Mouse (Mus musculus): Measurements from ENCODE around the gene Appl2. TPM values are rescaled to one million over a fixed set of nuclear protein-coding genes. Genes with fewer than 3 reads are reported as not detected.
A peak's percentile ranks its signal among the peaks of the same experiment; 100 is the strongest.

Appl2 gene
- polyA plus RNA-seq, 1 experiment from 2014 or later = 40.5 TPM

DNA sequence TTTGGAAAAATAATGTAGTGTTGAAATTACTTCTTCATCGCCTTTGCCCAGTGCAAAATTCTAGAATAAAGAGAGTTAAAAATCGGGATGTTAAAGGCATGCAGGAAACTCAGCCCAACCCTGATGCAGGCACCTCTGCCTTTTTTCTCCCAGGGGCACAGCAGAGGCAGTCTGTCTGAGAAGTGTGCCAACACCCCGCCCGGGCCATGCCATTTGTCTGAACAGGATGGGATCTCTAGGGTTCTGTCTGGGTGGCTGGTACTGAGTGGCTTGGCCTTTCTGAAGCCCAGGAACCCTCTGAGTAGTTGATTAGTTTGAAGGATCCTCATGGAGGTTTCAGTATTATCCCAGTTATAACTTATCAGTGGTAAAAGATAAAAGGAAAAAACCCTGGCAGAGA, 20.3 kb downstream of the Appl2 start:
- Histone ChIP-seq H3K27me3 (replicated peaks; ENCODE audit: insufficient read depth, low read length) (no peaks in the 10 kb centered on the region), H3K27ac (ENCODE audit: low read length) (no peak overlapping the region), H3K4me2 (replicated peaks; ENCODE audit: low read depth, low read length) (no peak overlapping the region), H3K9me3 (ENCODE audit: low read length) (no peaks in the 10 kb centered on the region), H3K9ac (replicated peaks; ENCODE audit: low read depth) (no peak overlapping the region), H3K4me3 (ENCODE audit: low read depth, low read length) (no peak overlapping the region), H3K4me1 (ENCODE audit: insufficient read depth, low read depth, low read length) (no peaks in the 10 kb centered on the region), H3K36me3 (ENCODE audit: insufficient read depth, low read length) (peaks cover 12% of the 10 kb centered on the region; the same call in 1 of the 2 replicates)
- no peak for TF ChIP-seq EP300 (IDR thresholded peaks at IDR 0.05)
- no peak for TF ChIP-seq CTCF (IDR thresholded peaks at IDR 0.05)
- WGBS = 81% methylated on average over 4 of the region's 4 CpGs
- ATAC-seq (no peak), DNase-seq (ENCODE audit: low spot score) (no peak)

DNA sequence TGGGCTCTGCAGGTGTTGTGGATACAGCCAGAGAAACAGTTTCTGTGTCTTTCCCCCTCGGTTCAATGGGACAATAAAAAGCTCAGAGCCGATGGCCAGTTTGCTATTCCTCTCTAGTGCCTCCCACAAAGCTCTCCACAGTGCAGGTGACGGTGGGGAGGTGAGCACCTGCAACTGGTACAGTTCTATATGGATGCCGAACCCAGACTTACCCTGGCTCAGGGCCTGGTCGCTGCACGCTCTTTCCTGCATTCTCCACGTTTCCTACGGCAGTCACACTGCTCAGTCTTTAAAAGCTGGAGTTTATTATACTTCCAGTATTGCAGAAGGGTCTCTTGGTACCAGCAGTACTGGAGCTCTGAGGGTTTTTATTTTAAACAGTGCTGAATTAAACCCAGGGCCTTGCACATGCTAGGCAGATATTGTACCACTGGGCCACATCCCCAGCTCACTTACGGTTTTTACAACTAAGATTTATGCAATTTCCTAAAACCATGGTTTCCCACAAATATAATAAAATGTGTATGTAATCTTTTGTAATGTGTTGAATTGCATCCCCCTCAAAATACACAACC, 21.3 kb downstream of the Appl2 start:
- DNase-seq (ENCODE audit: low spot score) (no peak), ATAC-seq (no peak)
- H3K9ac ChIP-seq (replicated peaks; ENCODE audit: low read depth) = no peak overlapping the region
- H3K4me3 ChIP-seq (ENCODE audit: low read depth, low read length) = no peak overlapping the region
- H3K4me2 ChIP-seq (replicated peaks; ENCODE audit: low read depth, low read length) = no peak overlapping the region
- H3K4me1 ChIP-seq (ENCODE audit: insufficient read depth, low read depth, low read length) = no peaks in the 10 kb centered on the region
- peaks cover 12% of the 10 kb centered on the region; the same call in 1 of the 2 replicates for H3K36me3 ChIP-seq (ENCODE audit: insufficient read depth, low read length)
- WGBS = 89% methylated on average over 9 of the region's 9 CpGs
- no peak overlapping the region for H3K27ac ChIP-seq (ENCODE audit: low read length)
- TF ChIP-seq EP300 (IDR thresholded peaks at IDR 0.05) (no peak), CTCF (IDR thresholded peaks at IDR 0.05) (no peak)
- no peaks in the 10 kb centered on the region for H3K27me3 ChIP-seq (replicated peaks; ENCODE audit: insufficient read depth, low read length)
- H3K9me3 ChIP-seq (ENCODE audit: low read length) = no peaks in the 10 kb centered on the region

DNA sequence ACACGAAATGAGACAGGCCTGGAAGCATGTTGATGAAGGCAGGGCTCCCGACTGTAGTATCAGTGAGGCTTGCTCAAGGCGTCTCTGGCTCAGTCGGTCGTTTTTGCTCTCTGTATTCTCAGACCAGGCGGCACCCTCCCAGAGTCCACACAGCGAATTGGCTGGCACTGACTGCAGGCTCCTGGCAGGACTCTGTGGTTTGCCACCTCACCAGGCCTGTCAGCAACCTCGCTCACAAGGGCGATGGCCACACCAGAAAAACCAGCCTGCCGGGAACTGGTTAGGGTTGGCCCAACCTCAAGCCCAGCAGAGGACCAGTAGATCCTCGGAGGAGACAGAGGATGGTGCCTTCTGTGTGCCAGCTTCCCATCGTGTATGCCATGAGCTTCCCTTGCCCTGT, 23.7 kb downstream of the Appl2 start:
- 0 out of 2 replicates have a peak, but pooled peaks have one; percentile 16 for ATAC-seq
- H3K9me3 ChIP-seq (ENCODE audit: low read length) = no peaks in the 10 kb centered on the region
- H3K9ac ChIP-seq (replicated peaks; ENCODE audit: low read depth) = no peak overlapping the region
- DNase-seq (ENCODE audit: low spot score) = no peak
- no peak overlapping the region for H3K4me2 ChIP-seq (replicated peaks; ENCODE audit: low read depth, low read length)
- no peaks in the 10 kb centered on the region for H3K27me3 ChIP-seq (replicated peaks; ENCODE audit: insufficient read depth, low read length)
- no peak overlapping the region for H3K27ac ChIP-seq (ENCODE audit: low read length)
- TF ChIP-seq EP300 (IDR thresholded peaks at IDR 0.05) (no peak), CTCF (IDR thresholded peaks at IDR 0.05) (no peak)
- 75% methylated on average over 12 of the region's 12 CpGs for whole genome bisulfite sequencing
- no peaks in the 10 kb centered on the region for H3K4me1 ChIP-seq (ENCODE audit: insufficient read depth, low read depth, low read length)
- H3K36me3 ChIP-seq (ENCODE audit: insufficient read depth, low read length) = peaks cover 17% of the 10 kb centered on the region; the same call in 1 of the 2 replicates
- no peak overlapping the region for H3K4me3 ChIP-seq (ENCODE audit: low read depth, low read length)

DNA sequence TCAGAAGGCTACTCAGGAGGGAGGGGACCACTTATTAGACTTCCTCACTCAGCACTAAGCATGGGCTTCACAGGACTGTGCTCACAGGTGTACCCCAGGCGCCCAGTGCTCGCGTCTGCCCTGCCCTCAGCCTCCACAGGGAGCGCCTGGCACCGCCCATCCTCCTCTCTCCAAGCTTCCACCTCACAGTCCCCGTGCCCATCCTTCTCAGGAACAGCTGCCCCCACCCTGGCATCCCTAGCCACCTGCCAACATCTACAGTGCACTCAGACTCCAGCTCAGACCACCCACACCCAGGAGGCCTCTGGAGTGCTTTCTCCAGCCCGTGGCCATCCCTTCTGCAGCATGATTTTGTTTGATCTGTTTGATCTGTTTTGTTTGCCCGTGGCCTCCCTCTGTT, 24.5 kb downstream of the Appl2 start:
- H3K4me3 ChIP-seq (ENCODE audit: low read depth, low read length) = no peak overlapping the region
- H3K9ac ChIP-seq (replicated peaks; ENCODE audit: low read depth) = no peak overlapping the region
- WGBS = 60% methylated on average over 8 of the region's 8 CpGs
- no peaks in the 10 kb centered on the region for H3K27me3 ChIP-seq (replicated peaks; ENCODE audit: insufficient read depth, low read length)
- H3K9me3 ChIP-seq (ENCODE audit: low read length) = no peaks in the 10 kb centered on the region
- no peak overlapping the region for H3K27ac ChIP-seq (ENCODE audit: low read length)
- ATAC-seq (0 out of 2 replicates have a peak, but pooled peaks have one; percentile 42), DNase-seq (ENCODE audit: low spot score) (no peak)
- no peaks in the 10 kb centered on the region for H3K4me1 ChIP-seq (ENCODE audit: insufficient read depth, low read depth, low read length)
- peaks cover 18% of the 10 kb centered on the region; the same call in 1 of the 2 replicates for H3K36me3 ChIP-seq (ENCODE audit: insufficient read depth, low read length)
- no peak overlapping the region for H3K4me2 ChIP-seq (replicated peaks; ENCODE audit: low read depth, low read length)
- no peak for TF ChIP-seq EP300 (IDR thresholded peaks at IDR 0.05)
- TF ChIP-seq CTCF (IDR thresholded peaks at IDR 0.05) = peak; percentile 32

DNA sequence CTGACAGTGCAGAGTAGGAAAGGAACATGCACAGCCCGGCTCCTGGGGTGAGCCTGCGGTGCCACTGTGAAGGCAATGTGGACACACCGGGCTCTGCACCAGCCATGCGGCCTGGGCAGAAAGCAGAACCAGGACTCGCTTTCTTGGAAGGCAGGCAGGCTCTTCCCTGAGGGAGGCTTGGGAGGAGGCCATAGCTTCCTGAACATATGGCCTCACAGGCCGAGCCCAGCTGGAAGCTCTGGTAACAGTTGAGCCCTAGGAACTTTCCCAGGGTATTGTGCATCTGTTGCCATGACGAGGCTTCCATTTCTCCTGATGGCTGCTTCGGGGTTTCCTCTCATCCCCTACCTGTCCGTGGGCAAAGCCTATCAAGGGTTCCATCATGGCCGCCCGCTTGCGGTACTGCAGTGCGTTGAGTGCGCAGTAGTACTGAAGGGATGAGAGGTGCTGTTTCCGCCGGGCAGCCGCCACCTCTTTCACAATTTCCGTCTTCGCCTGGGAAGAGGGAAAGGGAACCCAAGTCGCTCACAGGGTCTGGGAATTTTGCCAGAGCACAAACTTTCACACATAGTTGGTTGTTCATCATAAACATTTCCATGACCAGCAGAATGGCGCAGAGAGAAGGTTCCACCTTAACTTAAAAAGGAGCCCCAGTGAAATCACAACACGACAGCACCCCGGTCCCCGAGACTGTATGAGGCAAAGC, 28.0 kb downstream of the Appl2 start:
- Histone ChIP-seq H3K36me3 (ENCODE audit: insufficient read depth, low read length) (0 out of 2 replicates have a peak, but pooled peaks cover 13% of the 10 kb centered on the region), H3K4me1 (ENCODE audit: insufficient read depth, low read depth, low read length) (no peaks in the 10 kb centered on the region), H3K9ac (replicated peaks; ENCODE audit: low read depth) (no peak overlapping the region), H3K4me3 (ENCODE audit: low read depth, low read length) (no peak overlapping the region), H3K9me3 (ENCODE audit: low read length) (no peaks in the 10 kb centered on the region), H3K27me3 (replicated peaks; ENCODE audit: insufficient read depth, low read length) (no peaks in the 10 kb centered on the region), H3K27ac (ENCODE audit: low read length) (no peak overlapping the region), H3K4me2 (replicated peaks; ENCODE audit: low read depth, low read length) (no peak overlapping the region)
- TF ChIP-seq CTCF (IDR thresholded peaks at IDR 0.05) = no peak
- TF ChIP-seq EP300 (IDR thresholded peaks at IDR 0.05) = no peak
- peak; percentile 35 for ATAC-seq
- WGBS = 82% methylated on average over 24 of the region's 24 CpGs
- peak; percentile 51 for DNase-seq (ENCODE audit: low spot score)

DNA sequence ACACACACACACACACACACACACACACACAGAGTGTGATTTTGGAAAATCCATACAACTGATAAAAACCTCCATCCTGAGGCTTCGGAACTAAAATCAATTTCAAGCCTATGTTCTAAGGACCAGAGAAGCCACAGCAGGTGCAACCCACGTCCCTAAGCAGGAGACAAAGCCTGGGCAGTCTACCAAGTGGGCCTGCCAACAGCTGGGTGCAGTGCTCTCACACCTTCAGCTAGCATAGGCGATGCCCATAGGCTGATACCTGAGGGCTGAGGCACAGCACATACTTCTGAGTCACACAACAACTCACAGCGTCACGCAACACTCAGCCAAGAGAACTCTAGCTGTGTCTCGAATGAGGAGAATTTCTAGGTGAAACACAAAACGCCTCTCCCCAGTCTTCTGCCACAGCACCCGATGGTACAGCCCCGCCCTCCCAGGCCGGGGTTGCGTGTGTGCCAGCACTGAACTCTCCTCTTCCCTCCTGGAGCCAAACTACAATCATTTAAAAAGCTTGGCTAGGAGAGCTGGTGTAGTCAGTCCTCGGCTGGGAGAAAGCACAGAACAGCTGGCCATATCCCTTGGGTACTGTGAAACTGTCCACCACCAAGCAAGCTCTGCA, 29.6 kb downstream of the Appl2 start:
- H3K4me3 ChIP-seq (ENCODE audit: low read depth, low read length) = no peak overlapping the region
- 0 out of 2 replicates have a peak, but pooled peaks cover 9% of the 10 kb centered on the region for H3K36me3 ChIP-seq (ENCODE audit: insufficient read depth, low read length)
- H3K27ac ChIP-seq (ENCODE audit: low read length) = no peak overlapping the region
- H3K9me3 ChIP-seq (ENCODE audit: low read length) = no peaks in the 10 kb centered on the region
- H3K4me2 ChIP-seq (replicated peaks; ENCODE audit: low read depth, low read length) = no peak overlapping the region
- WGBS = 79% methylated on average over 12 of the region's 12 CpGs
- no peak for DNase-seq (ENCODE audit: low spot score)
- H3K9ac ChIP-seq (replicated peaks; ENCODE audit: low read depth) = no peak overlapping the region
- H3K4me1 ChIP-seq (ENCODE audit: insufficient read depth, low read depth, low read length) = no peaks in the 10 kb centered on the region
- TF ChIP-seq CTCF (IDR thresholded peaks at IDR 0.05) = no peak
- TF ChIP-seq EP300 (IDR thresholded peaks at IDR 0.05) = no peak
- peak; percentile 13; the same call in 1 of the 2 replicates for ATAC-seq
- no peaks in the 10 kb centered on the region for H3K27me3 ChIP-seq (replicated peaks; ENCODE audit: insufficient read depth, low read length)
